Mouse (Mus musculus): ENCODE measurements at regions not wholly inside any gene's neighbourhood (a gene's known extent, or its start where the extent isn't known, plus 50 kb on each side); places are given as distances from the start of the nearest gene placed in this dataset.

GRCm38 (mm10) chrY:74732116-74732515, 108.4 kb downstream of the Gm21913 start:
- peak; percentile 14 for DNase-seq (ENCODE audit: low spot score)

Data from T-cell, adult 2 months (primary cell).